Mouse (Mus musculus) forebrain, embryonic 15.5 days (tissue): Measurements from ENCODE around the gene Mas1. TPM values are rescaled to one million over a fixed set of nuclear protein-coding genes. Genes with fewer than 3 reads are reported as not detected.

ENCODE experiments used
- ATAC-seq: fragments of 200-750 bp; cut with Nextera tagmentation; replicated peaks from 2 replicates; pipeline ENCODE4 v1.8.0; 2017; ENCODE audit warnings: mild to moderate bottlenecking, moderate TSS enrichment, moderate library complexity
- H3K27ac ChIP-seq: fragments of 300-500 bp; sonication (generic); replicated peaks from 2 replicates; pipeline ENCODE4 v1.5.1; 2015; ENCODE audit warnings: mild to moderate bottlenecking, inconsistent platforms
- H3K27me3 ChIP-seq: fragments of 300-500 bp; sonication (generic); 2 replicates; pipeline ENCODE4 v1.6.1; 2015; ENCODE audit warnings: inconsistent platforms
- H3K36me3 ChIP-seq: fragments of 300-500 bp; sonication (generic); 2 replicates; pipeline ENCODE4 v1.6.1; 2015; ENCODE audit warnings: mild to moderate bottlenecking, inconsistent platforms
- H3K4me1 ChIP-seq: fragments of 300-500 bp; sonication (generic); 2 replicates; pipeline ENCODE4 v1.6.1; 2015; ENCODE audit warnings: inconsistent platforms
- H3K4me2 ChIP-seq: fragments of 300-500 bp; sonication (generic); replicated peaks from 2 replicates; pipeline ENCODE4 v1.6.1; 2015; ENCODE audit warnings: mild to moderate bottlenecking, inconsistent platforms
- H3K4me3 ChIP-seq: fragments of 300-500 bp; sonication (generic); 2 replicates; pipeline ENCODE4 v1.5.1; 2015; ENCODE audit warnings: mild to moderate bottlenecking, inconsistent platforms
- H3K9ac ChIP-seq: fragments of 300-500 bp; sonication (generic); replicated peaks from 2 replicates; pipeline ENCODE4 v1.6.1; 2015; ENCODE audit warnings: mild to moderate bottlenecking, inconsistent platforms
- H3K9me3 ChIP-seq: fragments of 300-500 bp; sonication (generic); 2 replicates; pipeline ENCODE4 v1.6.1; 2016; ENCODE audit warnings: inconsistent platforms
- WGBS: fragments of 180-500 bp; shearing (Covaris S2); methylation state at CpG from one replicate; pipeline ENCODE4 v1.1.7; 2015; ENCODE audit warnings: mixed read lengths; 5-methylcytosine and 5-hydroxymethylcytosine counted together
- polyA plus RNA-seq: library from polyadenylated mRNA; unstranded; fragments of >200 nt; fragmentation: Nextera tagmentation; extraction: Ambion mirVana; gene quantifications from 2 replicates; pipeline ENCODE4 v1.2.1, GENCODE M21; 2015

Gene Mas1
- polyA plus RNA-seq, 1 experiment from 2014 or later = 0.28 TPM

DNA sequence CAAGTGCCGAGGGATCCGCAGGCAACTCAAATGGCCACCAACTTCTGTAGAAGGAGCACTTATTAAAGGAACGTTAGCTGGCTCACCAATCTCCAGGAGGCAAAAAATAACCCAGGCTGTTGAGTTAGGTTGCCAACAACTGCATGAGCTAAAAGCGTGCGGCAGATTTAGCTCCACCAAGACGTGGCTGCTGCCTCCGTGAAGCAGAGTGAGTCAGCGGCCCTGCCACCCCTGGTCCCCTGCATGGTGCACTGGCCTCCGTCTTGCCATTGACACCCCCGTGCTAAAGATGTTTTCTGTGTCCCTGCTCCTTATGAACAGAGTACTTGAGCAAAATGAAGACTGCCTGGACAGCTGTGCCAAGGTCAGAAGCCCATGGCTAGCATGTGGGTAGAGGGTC, 1.1 kb downstream of the Mas1 start:
- WGBS = 76% methylated on average over 10 of the region's 10 CpGs
- H3K27me3 ChIP-seq = no peaks in the 10 kb centered on the region
- no peak overlapping the region for H3K4me3 ChIP-seq
- no peaks in the 10 kb centered on the region for H3K36me3 ChIP-seq
- no peak overlapping the region for H3K9ac ChIP-seq
- H3K4me1 ChIP-seq = no peaks in the 10 kb centered on the region
- ATAC-seq = no peak
- no peak overlapping the region for H3K4me2 ChIP-seq
- H3K27ac ChIP-seq = no peak overlapping the region
- H3K9me3 ChIP-seq = no peaks in the 10 kb centered on the region

GRCm38 (mm10) chr17:12865407-12865806, 2.5 kb downstream of the Mas1 start:
- Histone ChIP-seq H3K9me3 (no peaks in the 10 kb centered on the region), H3K27ac (no peak overlapping the region), H3K4me2 (no peak overlapping the region), H3K4me1 (no peaks in the 10 kb centered on the region), H3K36me3 (no peaks in the 10 kb centered on the region), H3K4me3 (no peak overlapping the region), H3K9ac (no peak overlapping the region), H3K27me3 (no peaks in the 10 kb centered on the region)
- WGBS = 51% methylated on average over 3 of the region's 3 CpGs
- ATAC-seq = no peak

DNA sequence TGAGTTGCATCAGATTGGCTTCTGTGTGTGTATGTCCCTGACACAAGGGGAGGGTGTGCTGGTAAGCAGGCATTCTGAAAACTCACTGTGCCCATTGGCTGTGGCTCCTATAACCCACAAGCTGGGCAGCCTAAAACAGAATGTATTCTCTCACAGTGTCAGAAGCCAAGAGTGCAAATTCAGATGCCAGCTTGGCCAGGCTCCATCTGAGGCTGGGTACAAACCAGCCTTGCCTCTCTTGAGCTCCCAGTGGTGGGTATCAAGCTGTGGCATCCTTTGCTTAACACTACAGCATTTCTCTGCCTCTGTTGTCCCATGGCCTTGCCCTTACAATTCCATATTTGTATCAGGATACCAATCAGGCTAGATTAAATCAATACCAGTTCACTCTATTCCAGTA, 3.8 kb downstream of the Mas1 start:
- no peak for ATAC-seq

GRCm38 (mm10) chr17:12859006-12859520, 8.9 kb downstream of the Mas1 start:
- no peak for ATAC-seq
- no peaks in the 10 kb centered on the region for H3K9me3 ChIP-seq
- no peaks in the 10 kb centered on the region for H3K36me3 ChIP-seq
- no peak overlapping the region for H3K4me3 ChIP-seq
- no peaks in the 10 kb centered on the region for H3K4me1 ChIP-seq
- no peak overlapping the region for H3K4me2 ChIP-seq
- no peak overlapping the region for H3K9ac ChIP-seq
- no peaks in the 10 kb centered on the region for H3K27me3 ChIP-seq
- H3K27ac ChIP-seq = no peak overlapping the region
- WGBS = 82% methylated on average over 8 of the region's 8 CpGs

More for the DNA sequence above, 3.8 kb downstream of the Mas1 start:
- no peaks in the 10 kb centered on the region for H3K4me1 ChIP-seq
- no peaks in the 10 kb centered on the region for H3K9me3 ChIP-seq
- no peak overlapping the region for H3K27ac ChIP-seq
- no peak overlapping the region for H3K4me2 ChIP-seq
- H3K4me3 ChIP-seq = no peak overlapping the region
- H3K36me3 ChIP-seq = no peaks in the 10 kb centered on the region
- H3K27me3 ChIP-seq = no peaks in the 10 kb centered on the region
- H3K9ac ChIP-seq = no peak overlapping the region

- no peak overlapping the region for H3K4me3 ChIP-seq
- ATAC-seq = no peak
- H3K9me3 ChIP-seq = no peaks in the 10 kb centered on the region
- no peak overlapping the region for H3K9ac ChIP-seq
- H3K27ac ChIP-seq = no peak overlapping the region
- no peaks in the 10 kb centered on the region for H3K27me3 ChIP-seq
- 38% methylated on average over 4 of the region's 4 CpGs for WGBS
- H3K4me1 ChIP-seq = no peaks in the 10 kb centered on the region
- no peaks in the 10 kb centered on the region for H3K36me3 ChIP-seq
- no peak overlapping the region for H3K4me2 ChIP-seq
Observed at GRCm38 (mm10) chr17:12858072-12858471, 9.9 kb downstream of the Mas1 start.

DNA sequence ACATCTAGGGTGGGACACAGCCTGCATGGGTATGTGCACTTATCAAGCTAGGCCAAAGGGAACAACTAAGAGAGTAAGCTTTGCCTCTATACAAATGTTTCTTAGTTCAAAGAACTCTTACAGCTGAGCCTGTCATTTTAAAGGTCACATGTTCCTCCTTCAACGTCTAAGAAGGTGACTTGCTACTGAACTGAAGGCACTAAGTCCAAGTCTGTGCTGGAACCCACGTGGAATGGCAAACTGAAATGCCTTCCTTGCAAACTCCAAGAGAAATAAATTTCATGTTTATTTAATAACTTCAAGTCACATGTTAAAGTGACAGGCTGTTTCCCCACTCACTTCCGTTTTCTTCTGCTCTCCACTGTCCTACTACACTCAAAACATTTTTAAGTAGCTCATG, 10.5 kb downstream of the Mas1 start:
- Histone ChIP-seq H3K4me1 (no peaks in the 10 kb centered on the region), H3K9ac (no peak overlapping the region), H3K27ac (no peak overlapping the region), H3K9me3 (no peaks in the 10 kb centered on the region), H3K36me3 (no peaks in the 10 kb centered on the region), H3K4me2 (no peak overlapping the region), H3K4me3 (no peak overlapping the region), H3K27me3 (no peaks in the 10 kb centered on the region)
- 64% methylated on average over 3 of the region's 3 CpGs for WGBS
- ATAC-seq = no peak

DNA sequence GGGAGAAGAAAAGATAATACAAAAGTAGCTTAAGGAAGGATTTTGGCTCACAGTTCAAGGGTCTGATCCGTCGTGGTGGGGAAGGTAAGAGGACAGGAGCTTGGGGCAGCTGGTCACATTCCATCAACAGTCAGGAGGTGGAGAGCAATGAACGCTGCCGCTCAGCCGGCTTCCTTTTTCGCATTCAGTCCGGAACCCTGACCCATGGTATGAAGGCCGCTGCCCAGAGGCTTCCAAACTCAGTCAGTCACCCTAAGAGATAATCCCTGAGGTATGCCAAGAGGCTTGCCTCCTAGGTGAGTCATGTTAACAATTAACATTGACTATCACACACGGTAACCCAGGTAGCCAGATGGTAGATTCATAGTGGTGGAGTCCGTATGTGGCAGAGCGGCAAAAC, 13.6 kb downstream of the Mas1 start:
- Histone ChIP-seq H3K9ac (no peak overlapping the region), H3K4me3 (no peak overlapping the region), H3K4me1 (no peaks in the 10 kb centered on the region), H3K9me3 (no peaks in the 10 kb centered on the region), H3K27ac (no peak overlapping the region), H3K4me2 (no peak overlapping the region), H3K36me3 (no peaks in the 10 kb centered on the region), H3K27me3 (no peaks in the 10 kb centered on the region)
- ATAC-seq = no peak
- 93% methylated on average over 11 of the region's 11 CpGs for WGBS

DNA sequence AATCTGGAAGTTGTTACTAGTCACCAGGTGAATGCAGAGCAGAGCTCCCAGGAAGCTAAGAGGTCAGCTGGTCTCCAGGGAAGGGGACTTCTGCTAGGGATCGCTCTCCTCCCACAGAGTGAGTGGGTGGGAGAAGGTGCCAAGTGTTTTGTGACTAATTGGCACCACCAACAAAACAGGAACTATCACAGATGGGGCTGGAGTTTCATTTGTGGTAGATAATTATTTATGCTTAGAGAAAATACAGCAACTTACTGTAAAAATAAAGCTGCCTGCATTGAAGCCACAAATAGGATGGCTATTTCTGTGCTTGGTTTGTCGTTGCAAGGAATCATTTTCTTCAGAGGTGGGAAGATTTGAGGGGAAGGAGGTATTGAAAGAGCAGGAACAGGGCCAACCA, 14.1 kb downstream of the Mas1 start:
- Histone ChIP-seq H3K9me3 (no peaks in the 10 kb centered on the region), H3K4me1 (no peaks in the 10 kb centered on the region), H3K27me3 (no peaks in the 10 kb centered on the region), H3K36me3 (no peaks in the 10 kb centered on the region), H3K9ac (no peak overlapping the region), H3K27ac (no peak overlapping the region), H3K4me3 (no peak overlapping the region), H3K4me2 (no peak overlapping the region)
- ATAC-seq = no peak
- 70% methylated on average over 2 of the region's 2 CpGs for WGBS

DNA sequence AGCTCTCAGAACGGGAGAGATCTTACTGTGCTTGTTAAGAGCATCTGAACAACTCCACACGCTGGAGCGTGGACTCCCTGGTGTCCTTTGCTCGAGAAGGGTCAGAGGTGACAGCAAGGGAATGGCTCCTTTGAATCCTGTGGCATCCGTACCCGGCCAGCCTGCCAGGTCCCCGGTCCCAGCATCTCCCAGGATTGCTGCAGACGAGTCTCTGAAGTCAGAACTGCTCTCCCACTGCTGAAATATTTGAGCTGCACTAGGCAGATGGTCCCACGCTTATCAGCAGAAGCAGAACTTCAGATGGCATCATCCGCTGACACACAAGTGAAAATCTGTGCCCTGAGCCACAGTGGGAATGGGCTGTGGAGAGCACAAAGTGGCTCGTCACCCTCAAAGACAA, 16.3 kb downstream of the Mas1 start:
- Histone ChIP-seq H3K36me3 (no peaks in the 10 kb centered on the region), H3K9me3 (no peaks in the 10 kb centered on the region), H3K4me2 (no peak overlapping the region), H3K4me1 (no peaks in the 10 kb centered on the region), H3K4me3 (no peak overlapping the region), H3K27ac (no peak overlapping the region), H3K27me3 (no peaks in the 10 kb centered on the region), H3K9ac (no peak overlapping the region)
- WGBS = 71% methylated on average over 11 of the region's 11 CpGs
- ATAC-seq = no peak

DNA sequence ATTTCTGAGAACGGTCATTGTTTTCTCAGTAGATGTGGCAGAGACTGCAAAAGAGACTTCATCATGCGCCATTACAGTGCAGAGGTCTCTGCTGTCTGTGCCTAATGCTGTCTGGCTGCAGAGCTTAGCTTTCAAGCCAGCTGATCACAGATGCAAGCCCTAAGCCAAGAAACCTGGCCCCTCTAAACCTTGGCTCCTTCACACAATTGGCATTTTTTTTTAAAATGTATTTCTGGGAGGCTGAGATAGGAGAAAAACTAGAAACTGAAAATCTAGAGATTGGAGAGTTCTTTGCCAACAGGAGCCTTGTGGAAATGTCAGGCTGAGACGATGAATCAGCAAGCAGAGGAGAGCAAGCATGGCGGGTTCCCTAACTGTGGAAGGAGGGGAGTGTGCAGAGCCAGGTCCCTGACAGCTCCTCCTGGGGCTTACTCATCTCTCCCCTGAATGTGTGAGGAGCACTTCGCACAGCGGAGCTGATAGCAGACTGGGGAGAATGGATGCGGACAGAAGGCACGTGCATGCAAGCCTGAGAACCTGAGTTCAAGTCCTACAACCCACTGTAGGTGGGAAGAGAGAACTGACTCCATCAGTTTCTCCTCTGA, 18.1 kb downstream of the Mas1 start:
- H3K4me1 ChIP-seq = no peaks in the 10 kb centered on the region
- no peaks in the 10 kb centered on the region for H3K9me3 ChIP-seq
- WGBS = 74% methylated on average over 8 of the region's 8 CpGs
- peak; percentile 81; the same call in 1 of the 2 replicates for ATAC-seq
- no peaks in the 10 kb centered on the region for H3K27me3 ChIP-seq
- no peak overlapping the region for H3K4me2 ChIP-seq
- no peaks in the 10 kb centered on the region for H3K36me3 ChIP-seq
- peak overlapping the region; percentile 47 for H3K27ac ChIP-seq
- H3K4me3 ChIP-seq = no peak overlapping the region
- no peak overlapping the region for H3K9ac ChIP-seq

- ATAC-seq = no peak
- no peak overlapping the region for H3K27ac ChIP-seq
- H3K4me2 ChIP-seq = no peak overlapping the region
- no peaks in the 10 kb centered on the region for H3K9me3 ChIP-seq
- 65% methylated on average over 4 of the region's 4 CpGs for WGBS
- no peak overlapping the region for H3K4me3 ChIP-seq
- no peaks in the 10 kb centered on the region for H3K36me3 ChIP-seq
- H3K9ac ChIP-seq = no peak overlapping the region
- H3K4me1 ChIP-seq = no peaks in the 10 kb centered on the region
- no peaks in the 10 kb centered on the region for H3K27me3 ChIP-seq
Observed at GRCm38 (mm10) chr17:12847736-12848135, 20.2 kb downstream of the Mas1 start.

DNA sequence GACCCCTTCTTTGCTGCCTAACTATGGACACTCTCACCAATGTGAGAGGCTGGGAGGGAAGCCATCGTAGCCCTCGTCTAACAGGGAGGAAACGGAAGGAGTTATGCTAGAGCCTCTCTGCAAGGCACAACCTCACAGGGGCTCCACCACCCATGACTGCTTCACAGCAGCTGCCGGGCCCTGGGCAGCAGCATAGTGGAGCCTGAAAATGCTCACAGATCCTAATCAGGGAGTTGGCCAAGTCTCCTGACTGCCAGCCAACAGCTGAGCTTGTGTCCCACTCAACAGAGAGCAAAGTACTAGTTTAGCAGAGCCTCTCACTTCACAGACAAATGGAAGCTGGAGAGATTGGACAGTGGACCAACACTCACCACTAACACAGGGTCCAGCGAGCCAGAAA, 21.5 kb downstream of the Mas1 start:
- no peak overlapping the region for H3K4me2 ChIP-seq
- no peak overlapping the region for H3K27ac ChIP-seq
- 79% methylated on average over 5 of the region's 5 CpGs for WGBS
- ATAC-seq = no peak
- H3K27me3 ChIP-seq = no peaks in the 10 kb centered on the region
- H3K9ac ChIP-seq = no peak overlapping the region
- no peaks in the 10 kb centered on the region for H3K4me1 ChIP-seq
- H3K4me3 ChIP-seq = no peak overlapping the region
- H3K36me3 ChIP-seq = no peaks in the 10 kb centered on the region
- no peaks in the 10 kb centered on the region for H3K9me3 ChIP-seq

GRCm38 (mm10) chr17:12845862-12846261, 22.1 kb downstream of the Mas1 start:
- Histone ChIP-seq H3K9ac (no peak overlapping the region), H3K4me1 (no peaks in the 10 kb centered on the region), H3K27me3 (no peaks in the 10 kb centered on the region), H3K4me2 (no peak overlapping the region), H3K4me3 (no peak overlapping the region), H3K36me3 (no peaks in the 10 kb centered on the region), H3K27ac (no peak overlapping the region), H3K9me3 (no peaks in the 10 kb centered on the region)
- no peak for ATAC-seq
- 45% methylated on average over 5 of the region's 5 CpGs for WGBS
